Mouse (Mus musculus) limb, embryonic 14.5 days (tissue): Measurements from ENCODE around the gene Cysrt1. TPM values are rescaled to one million over a fixed set of nuclear protein-coding genes. Genes with fewer than 3 reads are reported as not detected.

Experiments used
- ATAC-seq: fragments of 200-750 bp; cut with Nextera tagmentation; 2 replicates; pipeline ENCODE4 v1.8.0; 2017; ENCODE audit warnings: low read depth, moderate number of reproducible peaks, moderate TSS enrichment; ENCODE audit not compliant: low FRiP score
- DNase-seq: peaks from one replicate; pipeline ENCODE4 v3.0.0-alpha.2; 2015; ENCODE audit warnings: low spot score
- H3K27ac ChIP-seq: fragments of 300-500 bp; sonication (generic); replicated peaks from 2 replicates; pipeline ENCODE4 v1.5.1; 2014; ENCODE audit warnings: low read depth, mild to moderate bottlenecking, low read length, moderate library complexity, mixed read lengths
- H3K27me3 ChIP-seq: fragments of 300-500 bp; sonication (generic); 2 replicates; pipeline ENCODE4 v1.6.1; 2014; ENCODE audit warnings: low read length, mixed read lengths; ENCODE audit not compliant: control insufficient read depth, insufficient read depth
- H3K36me3 ChIP-seq: fragments of 300-500 bp; sonication (generic); 2 replicates; pipeline ENCODE4 v1.6.1; 2014; ENCODE audit warnings: mild to moderate bottlenecking, low read length, moderate library complexity, mixed read lengths; ENCODE audit not compliant: control insufficient read depth, insufficient read depth
- H3K4me1 ChIP-seq: fragments of 300-500 bp; sonication (generic); 2 replicates; pipeline ENCODE4 v1.6.1; 2014; ENCODE audit warnings: antibody characterized with exemption, low read length, mixed read lengths; ENCODE audit not compliant: control insufficient read depth, insufficient read depth
- H3K4me2 ChIP-seq: fragments of 300-500 bp; sonication (generic); replicated peaks from 2 replicates; pipeline ENCODE4 v1.6.1; 2014; ENCODE audit warnings: low read depth, mild to moderate bottlenecking, low read length, moderate library complexity; ENCODE audit not compliant: severe bottlenecking
- H3K4me3 ChIP-seq: fragments of 300-500 bp; sonication (generic); replicated peaks from 2 replicates; pipeline ENCODE4 v1.5.1; 2014; ENCODE audit warnings: low read length
- H3K9ac ChIP-seq: fragments of 300-500 bp; sonication (generic); 2 replicates; pipeline ENCODE4 v1.6.1; 2014; ENCODE audit warnings: mild to moderate bottlenecking, low read depth, low read length, moderate library complexity; ENCODE audit not compliant: severe bottlenecking
- H3K9me3 ChIP-seq: fragments of 300-500 bp; sonication (generic); 2 replicates; pipeline ENCODE4 v1.6.1; 2016; ENCODE audit warnings: low read length; ENCODE audit not compliant: control insufficient read depth
- POLR2A ChIP-seq: fragments of 200-500 bp; IDR thresholded peaks from 2 replicates; pipeline ENCODE4 v1.8.0; 2012; ENCODE audit warnings: inconsistent platforms, mild to moderate bottlenecking, moderate library complexity, borderline replicate concordance; ENCODE audit not compliant: insufficient read depth, insufficient read length; ENCODE audit errors: extremely low read depth
- WGBS: fragments of 180-500 bp; shearing (Covaris S2); extraction: QIAGEN DNeasy Blood & Tissue Kit; methylation state at CpG from one replicate; pipeline ENCODE4 v1.1.7; 2014; 5-methylcytosine and 5-hydroxymethylcytosine counted together
- polyA plus RNA-seq, 2 experiments: library from polyadenylated mRNA; depleted of rRNA in 1 of 2; stranded (reverse) in 1 of 2; unstranded in 1 of 2; fragments of >200 nt; fragmentation: Nextera tagmentation in 1 of 2; extraction: Ambion mirVana in 1 of 2; gene quantifications; 2 replicates each; pipeline versions ENCODE4 v1.2.1 to v1.2.3; 2012 to 2014

Gene Cysrt1
- polyA plus RNA-seq, 2 experiments, result 1.5 to 7.6 TPM

- H3K9me3 ChIP-seq, result no peaks in the 10 kb centered on the region
- peaks cover 9% of the 10 kb centered on the region; the same call in 1 of the 2 replicates for H3K36me3 ChIP-seq
- ATAC-seq (0 out of 2 replicates have a peak, but pooled peaks have one; percentile 4), DNase-seq (peak; percentile 54)
- no peaks in the 10 kb centered on the region for H3K27me3 ChIP-seq
- peaks cover 11% of the 10 kb centered on the region for H3K4me1 ChIP-seq
- H3K4me3 ChIP-seq, result peak overlapping the region; percentile 86
- WGBS, result 4% methylated on average over 35 of the region's 53 CpGs
- peak overlapping the region; percentile 57 for H3K4me2 ChIP-seq
- H3K27ac ChIP-seq, result peak overlapping the region; percentile 79
- peak overlapping the region; percentile 76 for H3K9ac ChIP-seq
- no peak for TF ChIP-seq POLR2A
Observed at GRCm38 (mm10) chr2:25223681-25224491, 18.4 kb downstream of the Cysrt1 start.

- no peak for TF ChIP-seq POLR2A
- no peaks in the 10 kb centered on the region for H3K27me3 ChIP-seq
- no peaks in the 10 kb centered on the region for H3K9me3 ChIP-seq
- H3K9ac ChIP-seq, result no peak overlapping the region
- ATAC-seq (no peak), DNase-seq (no peak)
- 67% methylated on average over 5 of the region's 5 CpGs for WGBS
- no peak overlapping the region for H3K4me3 ChIP-seq
- no peak overlapping the region for H3K4me2 ChIP-seq
- no peak overlapping the region for H3K27ac ChIP-seq
- H3K36me3 ChIP-seq, result peaks cover 9% of the 10 kb centered on the region; the same call in 1 of the 2 replicates
- peaks cover 10% of the 10 kb centered on the region for H3K4me1 ChIP-seq
Observed at GRCm38 (mm10) chr2:25221331-25221772, 20.9 kb downstream of the Cysrt1 start.

GRCm38 (mm10) chr2:25218445-25218844, 23.8 kb downstream of the Cysrt1 start, which contains the start of gene Fam166a:
Gene Fam166a (plus strand): TSS chr2:25218745.
- no peak within 1 kb of the TSS for H3K9ac ChIP-seq
- H3K4me1 ChIP-seq, result peaks cover 3% of the 10 kb centered on the region
- H3K4me3 ChIP-seq, result no peak within 1 kb of the TSS
- ATAC-seq (no peak), DNase-seq (no peak)
- H3K27me3 ChIP-seq, result no peaks in the 10 kb centered on the region
- no peak within 1 kb of the TSS for H3K4me2 ChIP-seq
- peaks cover 9% of the 10 kb centered on the region; the same call in 1 of the 2 replicates for H3K36me3 ChIP-seq
- no peaks in the 10 kb centered on the region for H3K9me3 ChIP-seq
- H3K27ac ChIP-seq, result no peak within 1 kb of the TSS
- TF ChIP-seq POLR2A, result no peak

- H3K4me1 ChIP-seq, result no peaks in the 10 kb centered on the region
Observed at GRCm38 (mm10) chr2:25217666-25218065, 24.6 kb downstream of the Cysrt1 start.

GRCm38 (mm10) chr2:25214444-25214843, 27.8 kb downstream of the Cysrt1 start, which contains the start of gene Stpg3:
Gene Stpg3 (minus strand): TSS chr2:25214637.
- no peak within 1 kb of the TSS for H3K27ac ChIP-seq
- TF ChIP-seq POLR2A, result no peak
- DNase-seq (no peak), ATAC-seq (no peak)
- H3K36me3 ChIP-seq, result peaks cover 3% of the 10 kb centered on the region; the same call in 1 of the 2 replicates
- H3K4me3 ChIP-seq, result no peak within 1 kb of the TSS
- 70% methylated on average over 3 of the region's 3 CpGs for WGBS
- H3K4me1 ChIP-seq, result peaks cover 15% of the 10 kb centered on the region; the same call in 1 of the 2 replicates
- H3K9me3 ChIP-seq, result no peaks in the 10 kb centered on the region
- no peak within 1 kb of the TSS for H3K4me2 ChIP-seq
- H3K9ac ChIP-seq, result no peak within 1 kb of the TSS
- no peaks in the 10 kb centered on the region for H3K27me3 ChIP-seq

More at GRCm38 (mm10) chr2:25217666-25218065, 24.6 kb downstream of the Cysrt1 start:
- H3K9ac ChIP-seq, result no peak overlapping the region
- peaks cover 9% of the 10 kb centered on the region; the same call in 1 of the 2 replicates for H3K36me3 ChIP-seq
- no peak overlapping the region for H3K27ac ChIP-seq
- no peaks in the 10 kb centered on the region for H3K9me3 ChIP-seq
- TF ChIP-seq POLR2A, result no peak
- no peaks in the 10 kb centered on the region for H3K27me3 ChIP-seq
- DNase-seq, result no peak
- ATAC-seq, result no peak
- no peak overlapping the region for H3K4me3 ChIP-seq
- H3K4me2 ChIP-seq, result no peak overlapping the region
- 65% methylated on average over 2 of the region's 2 CpGs for WGBS
